Comparison of ENCODE assay signal across 16 mouse cellular contexts in genomic region chr12:105109406-105109805, GRCm38 (mm10). TPM values are rescaled to one million over a fixed set of nuclear protein-coding genes. Genes with fewer than 3 reads are reported as not detected.
DNase-seq lines count a peak whose midpoint lies in the region.
"Had no signal": no experiment of that assay in that cellular context is flagged by ENCODE, and none has a peak within 500 bp of the region (broad histone marks: within the 10 kb centered on the region; RNA-seq: fewer than 3 reads in every experiment).

No protein-coding gene starts in this region.

- no peak overlapping the region for H3K4me3 ChIP-seq in heart, embryonic 10.5 days
- H3K4me3 ChIP-seq: limb, embryonic 12.5 days; lung, embryonic 15.5 days; midbrain, embryonic 12.5 days had no signal

- H3K36me3 ChIP-seq in heart, embryonic 10.5 days = no peaks in the 10 kb centered on the region
- H3K36me3 ChIP-seq: limb, embryonic 12.5 days; lung, embryonic 15.5 days; midbrain, embryonic 12.5 days had no signal

- H3K27ac ChIP-seq in heart, embryonic 10.5 days = peak overlapping the region; percentile 73
- H3K27ac ChIP-seq: limb, embryonic 12.5 days; lung, embryonic 15.5 days; midbrain, embryonic 12.5 days had no signal

- peak; percentile 73 for DNase-seq in heart, embryonic 10.5 days (ENCODE audit: low spot score)
- no peak for DNase-seq in heart, postnatal 25 days (ENCODE audit: low spot score)
- DNase-seq in left cerebral cortex, adult 18-20 months (ENCODE audit: low spot score in 2 of 2) = peak; percentile 59 to 70
- DNase-seq in left cerebral cortex, postnatal 4 days = no peak
- peak; percentile 10 to 18 for DNase-seq in heart, postnatal 10 days
- peak; percentile 28 to 60 for DNase-seq in right cerebral cortex, postnatal 36 days (ENCODE audit: low spot score in 2 of 2)
- no peak for DNase-seq in thymus, postnatal 10 days (ENCODE audit: low spot score in 2 of 2)
- DNase-seq: cerebellum, adult 8-10 months; gastrocnemius, postnatal 14 days had no signal

- no peaks in the 10 kb centered on the region for H3K9me3 ChIP-seq in heart, embryonic 10.5 days
- H3K9me3 ChIP-seq: limb, embryonic 12.5 days; lung, embryonic 15.5 days; midbrain, embryonic 12.5 days had no signal

- 56% methylated on average over 3 of the region's 3 CpGs for WGBS in heart, embryonic 10.5 days

- H3K4me1 ChIP-seq in heart, embryonic 10.5 days = peaks cover 23% of the 10 kb centered on the region

- intact Hi-C loops in heart, postnatal 25 days (cut with DNase I) = no loop called here
- intact Hi-C loops in left cerebral cortex, postnatal 4 days (cut with DNase I) = no loop called here
- intact Hi-C loops in heart, postnatal 10 days (cut with DNase I) = no loop called here

- no peaks in the 10 kb centered on the region for H3K27me3 ChIP-seq in heart, embryonic 10.5 days (ENCODE audit: insufficient read depth, poor library complexity, severe bottlenecking)
- H3K27me3 ChIP-seq: limb, embryonic 12.5 days; lung, embryonic 15.5 days had no signal

RNA-seq across cellular contexts. Expression of gene Tcl1b2, which starts 36.4 kb away (rescaled TPM):
- polyA plus RNA-seq in heart, embryonic 10.5 days (2016; fragmentation: Nextera tagmentation; extraction: Ambion mirVana) = not detected in 2 replicates
- total RNA-seq in heart, postnatal 25 days (2021) = not detected
- total RNA-seq in left cerebral cortex, adult 18-20 months (2021) = not detected
- total RNA-seq in left cerebral cortex, postnatal 4 days (2021) = not detected
- total RNA-seq in heart, postnatal 10 days (2021) = not detected
- total RNA-seq: adrenal gland, postnatal 14 days; gastrocnemius, postnatal 14 days had no signal
- polyA plus RNA-seq: CD4-positive, CD25-positive, alpha-beta regulatory T cell, adult 4 months; intestine, postnatal 0 days; limb, embryonic 12.5 days; lung, embryonic 15.5 days; midbrain, embryonic 12.5 days; Patski had no signal

RNA-seq across cellular contexts. Expression of gene Tcl1b1, which starts 50.1 kb away (rescaled TPM):
- not detected in 2 replicates for polyA plus RNA-seq in heart, embryonic 10.5 days (2016; fragmentation: Nextera tagmentation; extraction: Ambion mirVana)
- not detected for total RNA-seq in heart, postnatal 25 days (2021)
- total RNA-seq in left cerebral cortex, adult 18-20 months (2021) = not detected
- total RNA-seq in left cerebral cortex, postnatal 4 days (2021) = not detected
- not detected for total RNA-seq in heart, postnatal 10 days (2021)
- total RNA-seq: adrenal gland, postnatal 14 days; gastrocnemius, postnatal 14 days had no signal
- polyA plus RNA-seq: CD4-positive, CD25-positive, alpha-beta regulatory T cell, adult 4 months; intestine, postnatal 0 days; limb, embryonic 12.5 days; lung, embryonic 15.5 days; midbrain, embryonic 12.5 days; Patski had no signal

Comparison
In these comparisons a context has a peak if more than half of its experiments do, and no peak if none do; other contexts are left out.
1. DNase-seq: peak in heart, embryonic 10.5 days (single experiment), left cerebral cortex, adult 18-20 months (2 of 2), heart, postnatal 10 days (2 of 2) and right cerebral cortex, postnatal 36 days (2 of 2); none in heart, postnatal 25 days (single experiment), left cerebral cortex, postnatal 4 days (single experiment) and thymus, postnatal 10 days (0 of 2).